Mouse (Mus musculus) ES-Bruce4 (cell line): ENCODE results near the gene Zfp93. TPM values are rescaled to one million over a fixed set of nuclear protein-coding genes. Genes with fewer than 3 reads are reported as not detected.

ENCODE experiments used
- H3K27ac ChIP-seq: 2 replicates; pipeline ENCODE4 v1.5.1; 2012; ENCODE audit warnings: low read length, inconsistent platforms; ENCODE audit not compliant: insufficient read depth
- H3K27me3 ChIP-seq: 2 replicates; pipeline ENCODE4 v1.6.1; 2012; ENCODE audit warnings: mild to moderate bottlenecking, low read length, inconsistent platforms; ENCODE audit not compliant: control insufficient read depth, poor library complexity, insufficient read depth, severe bottlenecking
- H3K36me3 ChIP-seq: 2 replicates; pipeline ENCODE4 v1.6.1; 2012; ENCODE audit warnings: inconsistent platforms, mild to moderate bottlenecking, low read length, moderate library complexity; ENCODE audit not compliant: control insufficient read depth, poor library complexity, insufficient read depth, severe bottlenecking
- H3K4me1 ChIP-seq: one replicate; pipeline ENCODE4 v1.8.1; 2011; ENCODE audit warnings: low read length; ENCODE audit not compliant: control insufficient read depth, insufficient read depth
- H3K4me3 ChIP-seq: 2 replicates; pipeline ENCODE4 v1.5.1; 2011; ENCODE audit warnings: low read depth, mild to moderate bottlenecking, low read length
- H3K9ac ChIP-seq: 2 replicates; pipeline ENCODE4 v1.6.1; 2012; ENCODE audit warnings: low read depth, mild to moderate bottlenecking, inconsistent platforms; ENCODE audit not compliant: poor library complexity, severe bottlenecking
- H3K9me3 ChIP-seq: replicated peaks from 2 replicates; pipeline ENCODE4 v1.6.1; 2012; ENCODE audit warnings: mild to moderate bottlenecking, low read length, inconsistent platforms; ENCODE audit not compliant: control insufficient read depth, poor library complexity, insufficient read depth, severe bottlenecking
- CTCF ChIP-seq: IDR thresholded peaks from one replicate; pipeline ENCODE4 v1.8.1; 2011; ENCODE audit warnings: low read depth, low read length
- EP300 ChIP-seq: IDR thresholded peaks from 2 replicates; pipeline ENCODE4 v1.6.1; 2011; ENCODE audit warnings: low read depth, low read length; ENCODE audit not compliant: insufficient read depth
- POLR2A ChIP-seq: IDR thresholded peaks from one replicate; pipeline ENCODE4 v1.8.1; 2011; ENCODE audit warnings: low read length; ENCODE audit not compliant: insufficient read depth
- polyA plus RNA-seq: library from polyadenylated mRNA; stranded (reverse); fragments of >200 nt; gene quantifications from 2 replicates; pipeline ENCODE4 v1.2.4, GENCODE M21; 2011; ENCODE audit warnings: low read depth; ENCODE audit not compliant: missing spikeins, insufficient read depth, insufficient read length

Gene Zfp93
- polyA plus RNA-seq, 1 experiment: 14.3 TPM

GRCm38 (mm10) chr7:24297361-24298095, 27.3 kb downstream of the Zfp93 start:
- H3K9ac ChIP-seq: no peak overlapping the region
- no peaks in the 10 kb centered on the region for H3K9me3 ChIP-seq
- no peak overlapping the region for H3K27ac ChIP-seq
- no peaks in the 10 kb centered on the region for H3K4me1 ChIP-seq
- no peaks in the 10 kb centered on the region for H3K27me3 ChIP-seq
- TF ChIP-seq EP300 (no peak), CTCF (no peak), POLR2A (no peak)
- no peak overlapping the region for H3K4me3 ChIP-seq
- H3K36me3 ChIP-seq: peaks cover 5% of the 10 kb centered on the region

DNA sequence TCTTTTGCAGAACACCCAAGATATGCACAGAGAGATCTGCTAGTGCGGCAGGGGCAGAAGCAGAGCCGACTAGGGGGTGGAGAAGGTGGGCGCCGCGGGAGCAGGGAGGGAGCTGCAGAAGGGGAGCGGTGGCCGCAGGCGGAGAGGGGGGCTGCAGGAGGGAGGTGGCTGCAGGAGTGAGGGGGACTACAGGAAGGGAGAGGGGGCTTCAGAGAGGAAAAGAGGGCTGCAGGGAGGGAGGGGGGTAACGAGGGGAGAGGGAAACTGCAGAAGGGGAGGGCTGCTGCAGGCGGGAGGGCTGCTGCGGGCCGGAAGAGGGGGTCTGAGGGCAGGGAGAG, 28.4 kb downstream of the Zfp93 start:
- no peaks in the 10 kb centered on the region for H3K4me1 ChIP-seq
- H3K36me3 ChIP-seq: peaks cover 5% of the 10 kb centered on the region
- TF ChIP-seq CTCF (no peak), EP300 (no peak), POLR2A (no peak)
- H3K9me3 ChIP-seq: no peaks in the 10 kb centered on the region; the same call in 1 of the 2 replicates
- peak overlapping the region; percentile 97 for H3K4me3 ChIP-seq
- H3K9ac ChIP-seq: peak overlapping the region; percentile 90
- H3K27ac ChIP-seq: no peak overlapping the region
- H3K27me3 ChIP-seq: no peaks in the 10 kb centered on the region

DNA sequence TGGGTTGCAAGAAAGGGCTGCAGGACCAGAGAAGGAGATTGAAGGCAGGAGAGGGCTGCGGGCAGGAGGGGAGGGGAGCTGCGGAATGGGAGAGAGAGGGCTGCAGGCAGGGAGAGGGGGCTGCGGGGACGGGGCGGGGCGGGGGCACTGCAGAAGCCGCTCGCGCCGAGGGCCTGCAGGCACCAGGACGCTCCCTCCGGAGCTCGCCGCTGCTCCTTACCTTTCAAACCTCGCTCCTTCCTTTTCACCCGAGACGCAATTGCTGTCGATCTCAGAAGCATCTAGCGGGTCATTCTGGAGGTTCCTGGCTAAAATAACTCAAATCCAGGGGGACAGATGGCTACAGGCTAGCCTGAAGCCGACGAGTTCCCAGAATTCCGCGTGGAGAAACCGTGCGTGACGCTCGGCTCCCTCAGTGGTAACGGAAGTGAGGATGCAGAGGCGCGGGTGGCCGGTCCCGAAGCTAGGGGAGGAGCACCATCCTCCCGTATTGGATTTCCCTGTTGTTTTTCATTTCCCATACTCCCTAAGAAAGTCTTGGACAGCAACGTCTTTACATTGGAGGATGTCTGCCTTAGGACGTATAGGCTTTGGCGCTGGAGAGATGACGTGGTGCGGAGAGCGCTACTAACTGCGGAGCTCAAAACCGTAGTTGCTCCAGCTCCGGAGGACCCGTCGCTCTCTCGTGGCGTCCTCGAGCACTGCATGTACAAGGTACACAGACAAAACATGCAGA, 28.9 kb downstream of the Zfp93 start:
- no peaks in the 10 kb centered on the region for H3K4me1 ChIP-seq
- TF ChIP-seq CTCF: peak; percentile 32
- no peak for TF ChIP-seq POLR2A
- no peaks in the 10 kb centered on the region for H3K27me3 ChIP-seq
- H3K9me3 ChIP-seq: no peaks in the 10 kb centered on the region; the same call in 1 of the 2 replicates
- peak overlapping the region; percentile 9; the same call in 1 of the 2 replicates for H3K27ac ChIP-seq
- H3K9ac ChIP-seq: peak overlapping the region; percentile 90
- peak overlapping the region; percentile 97 for H3K4me3 ChIP-seq
- H3K36me3 ChIP-seq: peaks cover 5% of the 10 kb centered on the region

DNA sequence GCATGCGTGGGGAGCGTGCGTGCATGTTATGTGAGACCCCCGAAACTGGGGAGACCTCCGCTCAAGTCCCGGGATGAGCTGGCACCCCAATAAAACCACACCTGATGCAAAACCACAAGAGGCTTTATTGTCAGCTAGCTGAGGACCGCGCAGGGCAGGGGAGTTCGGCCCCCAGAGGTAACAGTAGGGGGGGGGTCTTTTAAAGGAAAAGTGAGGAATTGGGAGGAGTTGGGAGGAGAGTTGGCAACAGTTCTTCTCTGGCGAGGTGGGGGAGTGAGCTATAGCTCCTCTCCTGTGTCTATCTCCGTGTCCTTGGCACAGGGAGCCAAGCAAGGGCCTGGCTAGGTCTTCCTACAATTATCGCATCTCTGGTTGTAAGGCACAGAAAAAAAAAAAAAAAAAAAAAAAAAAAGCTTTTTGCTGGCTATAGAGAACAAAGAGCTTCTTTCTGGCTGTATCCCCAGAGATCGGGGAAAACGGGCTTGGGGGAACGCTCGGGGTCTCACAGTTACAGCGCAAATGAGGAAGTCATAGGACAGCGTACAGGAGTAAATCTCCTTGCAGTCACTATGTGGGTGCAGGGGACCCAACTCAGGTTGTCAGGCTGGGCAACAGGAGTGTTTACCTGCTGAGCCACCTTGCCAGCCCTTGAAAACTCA, 29.7 kb downstream of the Zfp93 start:
- H3K27ac ChIP-seq: no peak overlapping the region
- no peaks in the 10 kb centered on the region for H3K4me1 ChIP-seq
- TF ChIP-seq CTCF (no peak), EP300 (no peak), POLR2A (no peak)
- peak overlapping the region; percentile 61 for H3K4me3 ChIP-seq
- H3K9ac ChIP-seq: peak overlapping the region; percentile 90
- H3K36me3 ChIP-seq: peaks cover 5% of the 10 kb centered on the region
- H3K9me3 ChIP-seq: no peaks in the 10 kb centered on the region; the same call in 1 of the 2 replicates
- no peaks in the 10 kb centered on the region for H3K27me3 ChIP-seq

DNA sequence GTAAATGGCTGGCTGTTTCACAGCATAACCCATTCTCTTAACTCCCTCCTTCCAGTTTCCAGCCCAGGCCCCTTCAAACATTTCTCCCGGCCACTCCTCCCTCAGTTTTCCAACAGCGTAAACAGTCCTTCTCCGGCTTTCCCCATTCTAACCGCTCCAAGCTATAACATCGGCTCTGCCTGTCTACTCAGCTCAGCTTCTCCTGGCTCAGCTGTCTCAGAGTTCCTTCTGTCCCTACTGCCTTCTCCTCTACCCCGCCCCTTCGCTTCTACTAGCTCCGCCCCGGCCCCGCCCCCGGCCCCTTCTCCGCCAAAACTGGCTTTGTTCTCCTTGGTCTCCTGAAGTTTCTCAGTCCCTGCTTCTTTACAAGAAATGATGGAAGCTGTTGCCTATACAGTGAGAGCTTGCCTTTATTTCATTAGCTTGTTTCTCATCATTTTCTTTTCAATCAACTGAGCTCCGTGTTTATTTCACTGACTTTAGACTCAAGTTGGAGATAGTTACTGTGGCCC, 30.6 kb downstream of the Zfp93 start, which contains the start of gene Zfp61:
Gene Zfp61, minus strand, starts transcription at position 462 of the 512 bp plus-strand sequence.
- no peak for TF ChIP-seq EP300
- TF ChIP-seq POLR2A: no peak
- TF ChIP-seq CTCF: no peak
- Histone ChIP-seq H3K4me3 (no peak within 1 kb of the TSS), H3K27ac (no peak within 1 kb of the TSS), H3K36me3 (peaks cover 5% of the 10 kb centered on the region), H3K9me3 (no peaks in the 10 kb centered on the region; the same call in 1 of the 2 replicates), H3K9ac (peak within 1 kb of the TSS; percentile 90), H3K4me1 (no peaks in the 10 kb centered on the region), H3K27me3 (no peaks in the 10 kb centered on the region)
